Mouse (Mus musculus) hindbrain, embryonic 11.5 days (tissue): Measurements from ENCODE around the gene Fn3krp. TPM values are rescaled to one million over a fixed set of nuclear protein-coding genes. Genes with fewer than 3 reads are reported as not detected.

Experiments
- ATAC-seq: fragments of 200-750 bp; cut with Nextera tagmentation; 2 replicates; pipeline ENCODE4 v1.8.0; 2017; ENCODE audit warnings: mild to moderate bottlenecking, moderate TSS enrichment, moderate library complexity; ENCODE audit not compliant: low FRiP score
- DNase-seq: peaks from one replicate; pipeline ENCODE4 v3.0.0-alpha.2; 2015; ENCODE audit warnings: low spot score
- H3K27ac ChIP-seq: fragments of 300-500 bp; sonication (generic); 2 replicates; pipeline ENCODE4 v1.5.1; 2014; ENCODE audit warnings: mild to moderate bottlenecking, low read depth, low read length
- H3K27me3 ChIP-seq: fragments of 300-500 bp; sonication (generic); 2 replicates; pipeline ENCODE4 v1.6.1; 2014; ENCODE audit warnings: mild to moderate bottlenecking, low read length, moderate library complexity, mixed read lengths; ENCODE audit not compliant: control insufficient read depth, insufficient read depth
- H3K36me3 ChIP-seq: fragments of 300-500 bp; sonication (generic); 2 replicates; pipeline ENCODE4 v1.6.1; 2014; ENCODE audit warnings: mild to moderate bottlenecking, low read length, moderate library complexity, mixed read lengths; ENCODE audit not compliant: control insufficient read depth, insufficient read depth
- H3K4me1 ChIP-seq: fragments of 300-500 bp; sonication (generic); replicated peaks from 2 replicates; pipeline ENCODE4 v1.6.1; 2014; ENCODE audit warnings: low read length, mixed read lengths; ENCODE audit not compliant: control insufficient read depth, insufficient read depth
- H3K4me2 ChIP-seq: fragments of 300-500 bp; sonication (generic); replicated peaks from 2 replicates; pipeline ENCODE4 v1.6.1; 2014; ENCODE audit warnings: mild to moderate bottlenecking, low read depth, low read length
- H3K4me3 ChIP-seq: fragments of 300-500 bp; sonication (generic); 2 replicates; pipeline ENCODE4 v1.5.1; 2014; ENCODE audit warnings: low read depth, low read length
- H3K9ac ChIP-seq: fragments of 300-500 bp; sonication (generic); 2 replicates; pipeline ENCODE4 v1.6.1; 2014; ENCODE audit warnings: low read depth, low read length
- H3K9me3 ChIP-seq: fragments of 300-500 bp; sonication (generic); 2 replicates; pipeline ENCODE4 v1.6.1; 2016; ENCODE audit warnings: low read length; ENCODE audit not compliant: control insufficient read depth
- WGBS: fragments of 180-500 bp; shearing (Covaris S2); extraction: QIAGEN DNeasy Blood & Tissue Kit; methylation state at CpG from one replicate; pipeline ENCODE4 v1.1.7; 2014; 5-methylcytosine and 5-hydroxymethylcytosine counted together
- polyA plus RNA-seq: library from polyadenylated mRNA; unstranded; fragments of >200 nt; fragmentation: Nextera tagmentation; extraction: Ambion mirVana; gene quantifications from 2 replicates; pipeline ENCODE4 v1.2.1, GENCODE M21; 2014

Fn3krp gene
- polyA plus RNA-seq, 1 experiment from 2014 or later = 8.6 TPM

DNA sequence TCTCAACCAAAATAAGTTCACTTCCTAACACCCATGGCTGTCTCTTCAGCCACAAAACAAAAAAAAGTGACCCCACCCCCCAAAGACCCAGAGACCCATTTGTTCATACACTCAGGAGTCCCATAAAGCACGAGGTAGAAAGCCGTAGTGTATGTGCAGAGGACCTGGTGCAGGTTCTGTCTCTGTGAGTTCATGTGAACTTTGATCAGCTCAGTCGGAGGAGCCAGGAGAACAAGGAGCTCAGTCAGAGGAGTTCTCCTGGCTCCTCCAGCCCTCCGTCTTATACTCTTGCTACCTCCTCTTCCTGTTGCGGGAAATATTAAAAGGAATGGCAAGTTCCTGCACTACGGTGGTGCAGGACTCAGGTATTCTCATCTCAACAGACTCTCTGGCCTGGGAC is 46.2 kb downstream of the Fn3krp start:
- Histone ChIP-seq H3K27ac (no peak overlapping the region), H3K9ac (no peak overlapping the region), H3K4me3 (no peak overlapping the region), H3K27me3 (no peaks in the 10 kb centered on the region), H3K4me2 (no peak overlapping the region), H3K4me1 (no peaks in the 10 kb centered on the region), H3K9me3 (no peaks in the 10 kb centered on the region), H3K36me3 (peaks cover 7% of the 10 kb centered on the region; the same call in 1 of the 2 replicates)
- DNase-seq (no peak), ATAC-seq (no peak)
- 92% methylated on average over 6 of the region's 6 CpGs for WGBS

GRCm38 (mm10) chr11:121474831-121475230 is 53.6 kb downstream of the Fn3krp start:
- H3K9me3 ChIP-seq = no peaks in the 10 kb centered on the region
- ATAC-seq (no peak), DNase-seq (no peak)
- no peak overlapping the region for H3K4me2 ChIP-seq
- no peak overlapping the region for H3K27ac ChIP-seq
- no peaks in the 10 kb centered on the region for H3K4me1 ChIP-seq
- no peak overlapping the region for H3K4me3 ChIP-seq
- no peak overlapping the region for H3K9ac ChIP-seq
- no peaks in the 10 kb centered on the region for H3K27me3 ChIP-seq
- no peaks in the 10 kb centered on the region for H3K36me3 ChIP-seq
- 93% methylated on average over 3 of the region's 3 CpGs for WGBS

DNA sequence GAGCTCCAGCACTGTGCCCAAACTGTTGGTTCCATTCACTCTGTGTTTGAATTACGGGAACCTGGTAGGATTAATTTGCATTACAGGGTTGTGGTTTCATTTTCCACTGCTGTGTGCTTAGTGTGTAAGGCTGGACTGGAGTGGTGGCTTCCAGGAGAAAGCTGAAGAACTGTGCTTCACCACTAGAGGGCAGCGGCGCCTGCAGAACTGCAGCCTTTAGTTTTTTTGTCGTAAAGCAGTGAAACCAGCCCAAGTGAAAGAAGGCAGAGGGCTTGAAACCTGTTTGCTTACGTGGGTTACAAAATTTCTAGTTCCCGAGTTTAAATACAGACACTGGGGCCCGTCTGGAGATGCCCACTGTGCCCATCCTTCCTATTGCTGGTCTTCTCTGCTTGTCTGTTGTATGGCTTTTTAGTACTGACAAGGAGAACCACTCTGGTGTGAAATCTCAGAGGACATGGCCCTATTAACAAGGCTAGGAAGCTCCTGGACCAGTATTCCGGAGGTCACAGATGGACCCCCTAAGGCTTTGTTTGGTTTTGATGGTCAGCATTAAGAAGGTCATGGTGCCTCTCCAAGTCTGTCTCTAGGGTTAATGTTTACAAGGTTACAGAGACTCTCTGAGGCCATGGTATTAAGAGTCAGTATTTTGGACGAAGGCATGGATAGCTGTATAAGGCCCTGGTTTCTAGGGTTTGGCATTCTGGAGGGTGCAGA is 54.7 kb downstream of the Fn3krp start:
- H3K9me3 ChIP-seq = no peaks in the 10 kb centered on the region
- H3K4me1 ChIP-seq = no peaks in the 10 kb centered on the region
- no peaks in the 10 kb centered on the region for H3K36me3 ChIP-seq
- no peak overlapping the region for H3K4me2 ChIP-seq
- no peak overlapping the region for H3K4me3 ChIP-seq
- ATAC-seq (no peak), DNase-seq (peak; percentile 82)
- WGBS = 42% methylated on average over 9 of the region's 9 CpGs
- H3K27me3 ChIP-seq = no peaks in the 10 kb centered on the region
- H3K9ac ChIP-seq = no peak overlapping the region
- H3K27ac ChIP-seq = no peak overlapping the region

- Histone ChIP-seq H3K27ac (no peak overlapping the region), H3K36me3 (no peaks in the 10 kb centered on the region), H3K27me3 (no peaks in the 10 kb centered on the region), H3K9me3 (no peaks in the 10 kb centered on the region), H3K4me1 (no peaks in the 10 kb centered on the region), H3K4me3 (no peak overlapping the region), H3K4me2 (no peak overlapping the region), H3K9ac (no peak overlapping the region)
- 91% methylated on average over 15 of the region's 15 CpGs for WGBS
- ATAC-seq = no peak
- no peak for DNase-seq
Observed at GRCm38 (mm10) chr11:121479476-121480203, 58.4 kb downstream of the Fn3krp start.

Other genes with a start within 250 kb of the Fn3krp start
- 6.2 and 7.0 TPM in 2 replicates for gene Hexdc, start 217.0 kb upstream of the Fn3krp start, polyA plus RNA-seq
- gene Ogfod3, start 216.7 kb upstream of the Fn3krp start, polyA plus RNA-seq = 17.0 and 19.2 TPM in 2 replicates
- gene Cybc1, start 192.1 kb upstream of the Fn3krp start, polyA plus RNA-seq = 42.6 and 43.9 TPM in 2 replicates
- 75.4 and 79.1 TPM in 2 replicates for gene Narf, start 184.1 kb upstream of the Fn3krp start, polyA plus RNA-seq
- gene Foxk2, start 161.4 kb upstream of the Fn3krp start, polyA plus RNA-seq = 12.4 and 13.5 TPM in 2 replicates
- gene Wdr45b, start 67.0 kb upstream of the Fn3krp start, polyA plus RNA-seq = 97.7 and 116 TPM in 2 replicates
- gene Rab40b, start 33.1 kb upstream of the Fn3krp start, polyA plus RNA-seq = 3.3 TPM in 2 replicates
- gene Fn3k, start 13.5 kb downstream of the Fn3krp start, polyA plus RNA-seq = 2.1 and 2.6 TPM in 2 replicates
- 32.3 and 36.9 TPM in 2 replicates for gene Tbcd, start 30.5 kb downstream of the Fn3krp start, polyA plus RNA-seq
- 0.46 and 0.79 TPM in 2 replicates for gene Zfp750, start 97.9 kb downstream of the Fn3krp start, polyA plus RNA-seq